Mouse (Mus musculus): ENCODE measurements around the gene Mpzl1. TPM values are rescaled to one million over a fixed set of nuclear protein-coding genes. Genes with fewer than 3 reads are reported as not detected.

Mpzl1 gene
- polyA plus RNA-seq, 1 experiment from 2014 or later, result 150 TPM

- Histone ChIP-seq H3K9me3 (replicated peaks; ENCODE audit: control insufficient read depth, low read length, poor library complexity, severe bottlenecking) (no peaks in the 10 kb centered on the region; the same call in 1 of the 2 replicates), H3K36me3 (ENCODE audit: control insufficient read depth, insufficient read depth, low read length) (peaks cover 5% of the 10 kb centered on the region), H3K4me3 (ENCODE audit: low read depth, low read length) (no peak overlapping the region), H3K4me2 (ENCODE audit: low read length) (no peak overlapping the region), H3K9ac (ENCODE audit: low read depth, low read length) (no peak overlapping the region), H3K27ac (ENCODE audit: low read length) (no peak overlapping the region), H3K27me3 (ENCODE audit: control insufficient read depth, insufficient read depth, low read depth, low read length) (no peaks in the 10 kb centered on the region), H3K4me1 (ENCODE audit: control insufficient read depth, insufficient read depth, low read length) (peaks cover 31% of the 10 kb centered on the region)
- no peak for ATAC-seq
- WGBS, result 87% methylated on average over 4 of the region's 4 CpGs
These were observed 20.4 kb downstream of the Mpzl1 start for GRCm38 (mm10) chr1:165613926-165614325.

- WGBS, result 71% methylated on average over 5 of the region's 5 CpGs
- no peak overlapping the region for H3K4me3 ChIP-seq (ENCODE audit: low read depth, low read length)
- no peak for ATAC-seq
- no peak overlapping the region for H3K9ac ChIP-seq (ENCODE audit: low read depth, low read length)
- H3K27ac ChIP-seq (ENCODE audit: low read length), result no peak overlapping the region
- peaks cover 26% of the 10 kb centered on the region for H3K4me1 ChIP-seq (ENCODE audit: control insufficient read depth, insufficient read depth, low read length)
- no peaks in the 10 kb centered on the region for H3K27me3 ChIP-seq (ENCODE audit: control insufficient read depth, insufficient read depth, low read depth, low read length)
- H3K4me2 ChIP-seq (ENCODE audit: low read length), result no peak overlapping the region
- peaks cover 8% of the 10 kb centered on the region for H3K36me3 ChIP-seq (ENCODE audit: control insufficient read depth, insufficient read depth, low read length)
- no peaks in the 10 kb centered on the region; the same call in 1 of the 2 replicates for H3K9me3 ChIP-seq (replicated peaks; ENCODE audit: control insufficient read depth, low read length, poor library complexity, severe bottlenecking)
These were observed 21.6 kb downstream of the Mpzl1 start for GRCm38 (mm10) chr1:165612714-165613113.

- Histone ChIP-seq H3K36me3 (ENCODE audit: control insufficient read depth, insufficient read depth, low read length) (peaks cover 11% of the 10 kb centered on the region), H3K4me3 (ENCODE audit: low read depth, low read length) (no peak overlapping the region), H3K4me1 (ENCODE audit: control insufficient read depth, insufficient read depth, low read length) (peaks cover 16% of the 10 kb centered on the region), H3K9me3 (replicated peaks; ENCODE audit: control insufficient read depth, low read length, poor library complexity, severe bottlenecking) (no peaks in the 10 kb centered on the region; the same call in 1 of the 2 replicates), H3K4me2 (ENCODE audit: low read length) (no peak overlapping the region), H3K9ac (ENCODE audit: low read depth, low read length) (no peak overlapping the region), H3K27ac (ENCODE audit: low read length) (peak overlapping the region; percentile 73), H3K27me3 (ENCODE audit: control insufficient read depth, insufficient read depth, low read depth, low read length) (no peaks in the 10 kb centered on the region)
- ATAC-seq, result peak; percentile 62
- 11% methylated on average over 9 of the region's 9 CpGs for WGBS
These were observed 23.9 kb downstream of the Mpzl1 start for GRCm38 (mm10) chr1:165610321-165610999.

GRCm38 (mm10) chr1:165609495-165610320, 24.6 kb downstream of the Mpzl1 start:
- Histone ChIP-seq H3K27me3 (ENCODE audit: control insufficient read depth, insufficient read depth, low read depth, low read length) (no peaks in the 10 kb centered on the region), H3K4me1 (ENCODE audit: control insufficient read depth, insufficient read depth, low read length) (peaks cover 16% of the 10 kb centered on the region), H3K4me2 (ENCODE audit: low read length) (no peak overlapping the region), H3K9me3 (replicated peaks; ENCODE audit: control insufficient read depth, low read length, poor library complexity, severe bottlenecking) (no peaks in the 10 kb centered on the region), H3K36me3 (ENCODE audit: control insufficient read depth, insufficient read depth, low read length) (peaks cover 12% of the 10 kb centered on the region), H3K27ac (ENCODE audit: low read length) (peak overlapping the region; percentile 73), H3K4me3 (ENCODE audit: low read depth, low read length) (no peak overlapping the region), H3K9ac (ENCODE audit: low read depth, low read length) (no peak overlapping the region)
- peak; percentile 36; the same call in 1 of the 2 replicates for ATAC-seq
- 37% methylated on average over 7 of the region's 7 CpGs for WGBS

GRCm38 (mm10) chr1:165608904-165609303, 25.4 kb downstream of the Mpzl1 start:
- no peaks in the 10 kb centered on the region for H3K9me3 ChIP-seq (replicated peaks; ENCODE audit: control insufficient read depth, low read length, poor library complexity, severe bottlenecking)
- H3K4me1 ChIP-seq (ENCODE audit: control insufficient read depth, insufficient read depth, low read length), result peaks cover 16% of the 10 kb centered on the region
- H3K4me2 ChIP-seq (ENCODE audit: low read length), result no peak overlapping the region
- no peak overlapping the region for H3K9ac ChIP-seq (ENCODE audit: low read depth, low read length)
- no peak for ATAC-seq
- H3K36me3 ChIP-seq (ENCODE audit: control insufficient read depth, insufficient read depth, low read length), result peaks cover 18% of the 10 kb centered on the region
- H3K4me3 ChIP-seq (ENCODE audit: low read depth, low read length), result no peak overlapping the region
- H3K27me3 ChIP-seq (ENCODE audit: control insufficient read depth, insufficient read depth, low read depth, low read length), result no peaks in the 10 kb centered on the region
- WGBS, result 92% methylated on average over 4 of the region's 4 CpGs
- H3K27ac ChIP-seq (ENCODE audit: low read length), result no peak overlapping the region

- Histone ChIP-seq H3K4me1 (ENCODE audit: control insufficient read depth, insufficient read depth, low read length) (peaks cover 13% of the 10 kb centered on the region), H3K27me3 (ENCODE audit: control insufficient read depth, insufficient read depth, low read depth, low read length) (no peaks in the 10 kb centered on the region), H3K4me2 (ENCODE audit: low read length) (no peak overlapping the region), H3K4me3 (ENCODE audit: low read depth, low read length) (no peak overlapping the region), H3K27ac (ENCODE audit: low read length) (no peak overlapping the region), H3K9ac (ENCODE audit: low read depth, low read length) (no peak overlapping the region), H3K36me3 (ENCODE audit: control insufficient read depth, insufficient read depth, low read length) (peaks cover 31% of the 10 kb centered on the region), H3K9me3 (replicated peaks; ENCODE audit: control insufficient read depth, low read length, poor library complexity, severe bottlenecking) (no peaks in the 10 kb centered on the region)
- ATAC-seq, result no peak
- 71% methylated on average over 6 of the region's 6 CpGs for WGBS
These were observed 28.6 kb downstream of the Mpzl1 start for GRCm38 (mm10) chr1:165605774-165606173.

GRCm38 (mm10) chr1:165605108-165605507, 29.2 kb downstream of the Mpzl1 start:
- Histone ChIP-seq H3K36me3 (ENCODE audit: control insufficient read depth, insufficient read depth, low read length) (peaks cover 31% of the 10 kb centered on the region), H3K27ac (ENCODE audit: low read length) (no peak overlapping the region), H3K9ac (ENCODE audit: low read depth, low read length) (no peak overlapping the region), H3K27me3 (ENCODE audit: control insufficient read depth, insufficient read depth, low read depth, low read length) (no peaks in the 10 kb centered on the region), H3K4me3 (ENCODE audit: low read depth, low read length) (no peak overlapping the region), H3K9me3 (replicated peaks; ENCODE audit: control insufficient read depth, low read length, poor library complexity, severe bottlenecking) (no peaks in the 10 kb centered on the region), H3K4me2 (ENCODE audit: low read length) (no peak overlapping the region), H3K4me1 (ENCODE audit: control insufficient read depth, insufficient read depth, low read length) (peaks cover 7% of the 10 kb centered on the region)
- ATAC-seq, result no peak
- WGBS, result 92% methylated on average over 3 of the region's 3 CpGs

GRCm38 (mm10) chr1:165604203-165604602, 30.1 kb downstream of the Mpzl1 start:
- H3K4me1 ChIP-seq (ENCODE audit: control insufficient read depth, insufficient read depth, low read length), result no peaks in the 10 kb centered on the region
- H3K4me3 ChIP-seq (ENCODE audit: low read depth, low read length), result no peak overlapping the region
- H3K27me3 ChIP-seq (ENCODE audit: control insufficient read depth, insufficient read depth, low read depth, low read length), result no peaks in the 10 kb centered on the region
- ATAC-seq, result no peak
- H3K27ac ChIP-seq (ENCODE audit: low read length), result no peak overlapping the region
- peaks cover 31% of the 10 kb centered on the region for H3K36me3 ChIP-seq (ENCODE audit: control insufficient read depth, insufficient read depth, low read length)
- no peak overlapping the region for H3K4me2 ChIP-seq (ENCODE audit: low read length)
- WGBS, result 91% methylated on average over 8 of the region's 8 CpGs
- H3K9ac ChIP-seq (ENCODE audit: low read depth, low read length), result no peak overlapping the region
- H3K9me3 ChIP-seq (replicated peaks; ENCODE audit: control insufficient read depth, low read length, poor library complexity, severe bottlenecking), result no peaks in the 10 kb centered on the region

- Histone ChIP-seq H3K4me1 (ENCODE audit: control insufficient read depth, insufficient read depth, low read length) (no peaks in the 10 kb centered on the region), H3K4me2 (ENCODE audit: low read length) (no peak overlapping the region), H3K9me3 (replicated peaks; ENCODE audit: control insufficient read depth, low read length, poor library complexity, severe bottlenecking) (no peaks in the 10 kb centered on the region), H3K27ac (ENCODE audit: low read length) (no peak overlapping the region), H3K27me3 (ENCODE audit: control insufficient read depth, insufficient read depth, low read depth, low read length) (no peaks in the 10 kb centered on the region), H3K9ac (ENCODE audit: low read depth, low read length) (no peak overlapping the region), H3K36me3 (ENCODE audit: control insufficient read depth, insufficient read depth, low read length) (peaks cover 33% of the 10 kb centered on the region), H3K4me3 (ENCODE audit: low read depth, low read length) (no peak overlapping the region)
- 0 out of 2 replicates have a peak, but pooled peaks have one; percentile 43 for ATAC-seq
- 84% methylated on average over 14 of the region's 14 CpGs for WGBS
These were observed 31.1 kb downstream of the Mpzl1 start for GRCm38 (mm10) chr1:165603218-165603617.

Measured in midbrain, embryonic 16.5 days (tissue).